Mouse (Mus musculus) liver, postnatal 0 days (tissue): ENCODE data around the gene Sdr39u1. TPM values are rescaled to one million over a fixed set of nuclear protein-coding genes. Genes with fewer than 3 reads are reported as not detected.
A peak's percentile ranks its signal among the peaks of the same experiment; 100 is the strongest.

ENCODE experiments used
- ATAC-seq: fragments of 200-750 bp; cut with Nextera tagmentation; 2 replicates; pipeline ENCODE4 v1.8.0; 2017; ENCODE audit warnings: mild to moderate bottlenecking, moderate library complexity
- DNase-seq: peaks from one replicate; pipeline ENCODE4 v3.0.0-alpha.2; 2016
- H3K27ac ChIP-seq: fragments of 300-500 bp; sonication (generic); 2 replicates; pipeline ENCODE4 v1.5.1; 2014; ENCODE audit warnings: antibody characterized with exemption, moderate library complexity, mild to moderate bottlenecking, low read depth
- H3K27me3 ChIP-seq: fragments of 300-500 bp; sonication (generic); 2 replicates; pipeline ENCODE4 v1.6.1; 2014; ENCODE audit warnings: low read length, control low read depth, mixed read lengths; ENCODE audit not compliant: insufficient read depth
- H3K36me3 ChIP-seq: fragments of 300-500 bp; sonication (generic); replicated peaks from 2 replicates; pipeline ENCODE4 v1.6.1; 2014; ENCODE audit warnings: mild to moderate bottlenecking, control low read depth, low read length, moderate library complexity, mixed read lengths; ENCODE audit not compliant: insufficient read depth
- H3K4me1 ChIP-seq: fragments of 300-500 bp; sonication (generic); 2 replicates; pipeline ENCODE4 v1.6.1; 2014; ENCODE audit warnings: antibody characterized with exemption, mild to moderate bottlenecking, control low read depth; ENCODE audit not compliant: insufficient read depth
- H3K4me2 ChIP-seq: fragments of 300-500 bp; sonication (generic); 2 replicates; pipeline ENCODE4 v1.6.1; 2014; ENCODE audit warnings: low read depth, mild to moderate bottlenecking, low read length, moderate library complexity, mixed read lengths
- H3K4me3 ChIP-seq: fragments of 300-500 bp; sonication (generic); 2 replicates; pipeline ENCODE4 v1.5.1; 2014; ENCODE audit warnings: low read depth, low read length
- H3K9ac ChIP-seq: fragments of 300-500 bp; sonication (generic); replicated peaks from 2 replicates; pipeline ENCODE4 v1.6.1; 2014; ENCODE audit warnings: mild to moderate bottlenecking, moderate library complexity
- H3K9me3 ChIP-seq: fragments of 300-500 bp; sonication (generic); 2 replicates; pipeline ENCODE4 v1.6.1; 2016; ENCODE audit warnings: mild to moderate bottlenecking, control low read depth, low read length, mixed read lengths
- CTCF ChIP-seq: sonication (generic); IDR thresholded peaks from 2 replicates; pipeline ENCODE4 v1.5.1; 2016; ENCODE audit warnings: antibody characterized with exemption, low read depth
- EP300 ChIP-seq: IDR thresholded peaks from 2 replicates; pipeline ENCODE4 v1.6.1; 2016; ENCODE audit warnings: antibody characterized with exemption, low read depth, mild to moderate bottlenecking
- WGBS: fragments of 180-500 bp; shearing (Covaris S2); extraction: QIAGEN DNeasy Blood & Tissue Kit; methylation state at CpG from one replicate; pipeline ENCODE4 v1.1.7; 2014; ENCODE audit not compliant: insufficient replicate concordance; 5-methylcytosine and 5-hydroxymethylcytosine counted together
- polyA plus RNA-seq: library from polyadenylated mRNA; unstranded; fragments of >200 nt; fragmentation: Nextera tagmentation; extraction: Ambion mirVana; gene quantifications from 2 replicates; pipeline ENCODE4 v1.2.1, GENCODE M21; 2015

The Sdr39u1 gene
- polyA plus RNA-seq, 1 experiment from 2014 or later, result 26.2 TPM

- Histone ChIP-seq H3K27ac (peak within 1 kb of the TSS; percentile 98), H3K4me1 (peaks cover 40% of the 10 kb centered on the region), H3K9ac (peak within 1 kb of the TSS; percentile 92), H3K4me3 (peak within 1 kb of the TSS; percentile 74), H3K4me2 (peak within 1 kb of the TSS; percentile 77), H3K9me3 (no peaks in the 10 kb centered on the region), H3K27me3 (no peaks in the 10 kb centered on the region), H3K36me3 (peaks cover 35% of the 10 kb centered on the region)
- DNase-seq, result peak; percentile 92
- ATAC-seq, result peak; percentile 87
- WGBS, result 0% methylated on average over 24 of the region's 30 CpGs
- TF ChIP-seq EP300, result no peak
- TF ChIP-seq CTCF, result peak; percentile 15; the same call in 1 of the 2 replicates
These were observed 15.4 kb downstream of the Sdr39u1 start, which contains the start of gene Khnyn for GRCm38 (mm10) chr14:55884713-55885113. Gene Khnyn, plus strand, starts transcription at chr14:55884947.

GRCm38 (mm10) chr14:55884166-55884565 is 15.9 kb downstream of the Sdr39u1 start, which contains the start of gene Cbln3:
Gene Cbln3, minus strand, starts transcription at chr14:55884392.
- 30% methylated on average over 4 of the region's 4 CpGs for whole genome bisulfite sequencing
- Histone ChIP-seq H3K27me3 (no peaks in the 10 kb centered on the region), H3K27ac (peak within 1 kb of the TSS; percentile 98), H3K36me3 (peaks cover 29% of the 10 kb centered on the region), H3K9ac (peak within 1 kb of the TSS; percentile 92), H3K4me2 (peak within 1 kb of the TSS; percentile 77), H3K4me1 (peaks cover 40% of the 10 kb centered on the region), H3K9me3 (no peaks in the 10 kb centered on the region), H3K4me3 (peak within 1 kb of the TSS; percentile 74)
- DNase-seq (peak; percentile 70), ATAC-seq (peak; percentile 8)
- TF ChIP-seq CTCF (no peak), EP300 (no peak)

GRCm38 (mm10) chr14:55883663-55884062 is 16.4 kb downstream of the Sdr39u1 start:
- WGBS, result 86% methylated on average over 12 of the region's 12 CpGs
- ATAC-seq (no peak), DNase-seq (no peak)
- no peak overlapping the region; the same call in 1 of the 2 replicates for H3K9ac ChIP-seq
- no peak overlapping the region for H3K4me3 ChIP-seq
- peak overlapping the region; percentile 98 for H3K27ac ChIP-seq
- H3K36me3 ChIP-seq, result peaks cover 24% of the 10 kb centered on the region
- H3K9me3 ChIP-seq, result no peaks in the 10 kb centered on the region
- H3K4me2 ChIP-seq, result no peak overlapping the region
- TF ChIP-seq EP300 (no peak), CTCF (no peak)
- H3K4me1 ChIP-seq, result peaks cover 40% of the 10 kb centered on the region
- no peaks in the 10 kb centered on the region for H3K27me3 ChIP-seq

GRCm38 (mm10) chr14:55883149-55883661 is 16.9 kb downstream of the Sdr39u1 start:
- H3K9me3 ChIP-seq, result no peaks in the 10 kb centered on the region
- no peak for DNase-seq
- peaks cover 20% of the 10 kb centered on the region for H3K36me3 ChIP-seq
- H3K27me3 ChIP-seq, result no peaks in the 10 kb centered on the region
- no peak overlapping the region for H3K4me2 ChIP-seq
- ATAC-seq, result no peak
- TF ChIP-seq EP300, result no peak
- TF ChIP-seq CTCF, result no peak
- H3K4me1 ChIP-seq, result peaks cover 40% of the 10 kb centered on the region
- 82% methylated on average over 13 of the region's 13 CpGs for WGBS
- peak overlapping the region; percentile 85 for H3K27ac ChIP-seq
- H3K9ac ChIP-seq, result no peak overlapping the region
- H3K4me3 ChIP-seq, result no peak overlapping the region

- peak; percentile 70 for DNase-seq
- H3K4me1 ChIP-seq, result peaks cover 35% of the 10 kb centered on the region
- H3K36me3 ChIP-seq, result peaks cover 10% of the 10 kb centered on the region
- H3K4me3 ChIP-seq, result no peak overlapping the region
- peak overlapping the region; percentile 85 for H3K27ac ChIP-seq
- no peak overlapping the region for H3K9ac ChIP-seq
- TF ChIP-seq EP300, result peak; percentile 41; the same call in 1 of the 2 replicates
- no peak for TF ChIP-seq CTCF
- ATAC-seq, result peak; percentile 82
- H3K9me3 ChIP-seq, result no peaks in the 10 kb centered on the region
- H3K4me2 ChIP-seq, result no peak overlapping the region
- 32% methylated on average over 6 of the region's 6 CpGs for WGBS
- H3K27me3 ChIP-seq, result no peaks in the 10 kb centered on the region
These were observed 17.9 kb downstream of the Sdr39u1 start for GRCm38 (mm10) chr14:55882171-55882641.

GRCm38 (mm10) chr14:55880982-55881381 is 19.1 kb downstream of the Sdr39u1 start:
- Histone ChIP-seq H3K4me1 (peaks cover 23% of the 10 kb centered on the region), H3K27ac (no peak overlapping the region), H3K4me3 (no peak overlapping the region), H3K4me2 (no peak overlapping the region), H3K9me3 (no peaks in the 10 kb centered on the region), H3K27me3 (no peaks in the 10 kb centered on the region), H3K9ac (no peak overlapping the region), H3K36me3 (no peaks in the 10 kb centered on the region)
- WGBS, result 63% methylated on average over 8 of the region's 8 CpGs
- TF ChIP-seq EP300, result no peak
- no peak for TF ChIP-seq CTCF
- no peak for ATAC-seq
- DNase-seq, result no peak
